Mouse (Mus musculus) forebrain, embryonic 12.5 days (tissue): ENCODE data around the gene Ehmt2. TPM values are rescaled to one million over a fixed set of nuclear protein-coding genes. Genes with fewer than 3 reads are reported as not detected.
"Not testable (repeated sequence)": the region's sequence is repeated elsewhere in the genome, so short reads cannot be mapped to it uniquely, and the experiment has no call there.

Source experiments
- ATAC-seq: fragments of 200-750 bp; cut with Nextera tagmentation; 2 replicates; pipeline ENCODE4 v1.8.0; 2017; ENCODE audit warnings: moderate TSS enrichment; ENCODE audit not compliant: low FRiP score
- H3K27ac ChIP-seq: fragments of 300-500 bp; sonication (generic); 2 replicates; pipeline ENCODE4 v1.5.1; 2016; ENCODE audit warnings: mild to moderate bottlenecking
- H3K27me3 ChIP-seq: fragments of 300-500 bp; sonication (generic); 2 replicates; pipeline ENCODE4 v1.6.1; 2016; ENCODE audit warnings: mild to moderate bottlenecking
- H3K36me3 ChIP-seq: fragments of 300-500 bp; sonication (generic); replicated peaks from 2 replicates; pipeline ENCODE4 v1.6.1; 2016; ENCODE audit warnings: mild to moderate bottlenecking
- H3K4me1 ChIP-seq: fragments of 300-500 bp; sonication (generic); 2 replicates; pipeline ENCODE4 v1.6.1; 2016
- H3K4me2 ChIP-seq: fragments of 300-500 bp; sonication (generic); 2 replicates; pipeline ENCODE4 v1.6.1; 2016; ENCODE audit warnings: mild to moderate bottlenecking, moderate library complexity
- H3K4me3 ChIP-seq: fragments of 300-500 bp; sonication (generic); replicated peaks from 2 replicates; pipeline ENCODE4 v1.5.1; 2016; ENCODE audit warnings: mild to moderate bottlenecking
- H3K9ac ChIP-seq: fragments of 300-500 bp; sonication (generic); 2 replicates; pipeline ENCODE4 v1.6.1; 2016; ENCODE audit warnings: mild to moderate bottlenecking
- H3K9me3 ChIP-seq: fragments of 300-500 bp; sonication (generic); 2 replicates; pipeline ENCODE4 v1.6.1; 2016
- WGBS: fragments of 180-500 bp; shearing (Covaris S2); methylation state at CpG from one replicate; pipeline ENCODE4 v1.1.7; 2016; 5-methylcytosine and 5-hydroxymethylcytosine counted together
- polyA plus RNA-seq: library from polyadenylated mRNA; unstranded; fragments of >200 nt; fragmentation: Nextera tagmentation; extraction: Ambion mirVana; gene quantifications from 2 replicates; pipeline ENCODE4 v1.2.1, GENCODE M21; 2016

Gene Ehmt2
- polyA plus RNA-seq, 1 experiment from 2014 or later, result 111 TPM

DNA sequence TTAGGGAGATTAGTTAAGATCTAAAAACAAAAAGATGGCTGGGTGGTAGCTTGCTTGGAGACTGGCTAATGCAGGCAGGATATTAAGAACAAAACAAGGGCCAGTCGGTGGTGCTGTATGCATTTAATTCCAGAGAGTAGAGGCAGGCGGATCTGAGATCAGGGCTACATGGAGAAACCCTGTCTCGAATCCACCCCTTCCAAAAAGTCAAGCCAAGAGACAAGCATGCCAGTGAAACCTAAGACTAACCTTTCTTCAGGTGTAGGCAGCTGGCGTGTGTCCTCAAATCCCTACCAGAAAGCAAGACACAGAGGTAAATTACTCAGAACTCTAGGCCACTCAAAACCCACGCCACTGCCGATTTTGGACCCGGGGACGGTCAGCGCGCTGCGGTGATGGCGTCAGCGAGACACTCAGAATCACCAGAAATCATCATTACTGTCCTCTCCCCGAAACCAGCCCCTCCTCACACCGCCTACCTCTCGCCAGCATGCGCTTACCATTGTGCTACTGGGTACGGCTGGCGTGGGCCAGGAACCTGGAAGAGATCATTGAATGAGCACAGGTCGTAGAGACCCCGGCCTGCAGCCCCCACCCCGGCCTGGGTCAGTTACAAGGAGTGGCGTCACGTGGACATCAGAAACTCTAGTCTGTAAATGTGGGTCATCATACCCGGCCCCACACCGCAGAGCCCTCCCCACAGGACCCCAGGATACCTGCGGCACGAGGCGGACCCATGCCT is 53.5 kb downstream of the Ehmt2 start:
- Histone ChIP-seq H3K4me3 (peak overlapping the region; percentile 95), H3K4me1 (peaks cover 14% of the 10 kb centered on the region), H3K27me3 (peaks cover 20% of the 10 kb centered on the region), H3K9ac (peak overlapping the region; percentile 95), H3K27ac (peak overlapping the region; percentile 93), H3K9me3 (no peaks in the 10 kb centered on the region), H3K36me3 (peaks cover 18% of the 10 kb centered on the region), H3K4me2 (peak overlapping the region; percentile 73)
- no peak for ATAC-seq
- under 1% methylated on average over 29 of the region's 29 CpGs for WGBS

DNA sequence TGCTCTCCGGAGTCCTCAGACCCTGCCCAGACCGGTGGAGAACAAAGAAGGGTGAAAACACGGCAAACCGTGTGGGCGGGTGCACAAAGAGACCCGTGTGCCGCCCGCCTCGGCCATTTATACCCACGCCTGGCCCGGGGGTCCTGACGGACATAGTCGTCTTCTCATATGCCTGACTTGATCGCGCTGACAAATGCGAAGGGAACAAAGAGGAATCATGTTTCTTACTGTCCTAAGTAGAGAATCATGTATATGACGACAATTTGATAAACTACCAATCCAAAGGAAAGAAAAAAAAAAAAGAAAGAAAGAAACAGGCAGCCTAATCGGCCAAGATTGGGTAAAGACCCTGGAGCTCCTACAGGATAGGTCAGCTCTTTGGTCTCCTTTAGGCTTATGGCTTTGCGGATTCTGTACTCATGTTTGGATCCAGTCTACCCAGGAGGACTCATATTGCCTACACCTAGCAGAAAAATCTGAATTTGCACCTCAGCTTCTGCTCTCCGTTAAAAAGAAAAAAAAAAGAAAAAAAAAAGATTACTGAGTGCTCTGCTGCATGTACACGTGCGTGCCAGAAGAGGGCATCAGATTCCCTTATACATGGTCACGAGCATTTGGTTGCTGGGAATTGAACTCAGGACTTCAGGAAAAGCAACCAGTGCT is 54.2 kb downstream of the Ehmt2 start:
- under 1% methylated on average over 23 of the region's 23 CpGs for WGBS
- Histone ChIP-seq H3K9me3 (no peaks in the 10 kb centered on the region), H3K4me1 (peaks cover 14% of the 10 kb centered on the region), H3K27me3 (peaks cover 22% of the 10 kb centered on the region), H3K4me2 (peak overlapping the region; percentile 73), H3K4me3 (peak overlapping the region; percentile 95), H3K9ac (peak overlapping the region; percentile 95), H3K36me3 (peaks cover 18% of the 10 kb centered on the region), H3K27ac (peak overlapping the region; percentile 93)
- ATAC-seq, result peak; percentile 90

- Histone ChIP-seq H3K27me3 (peaks cover 22% of the 10 kb centered on the region), H3K9ac (no peak overlapping the region), H3K4me2 (peak overlapping the region; percentile 73; the same call in 1 of the 2 replicates), H3K4me3 (peak overlapping the region; percentile 95; the same call in 1 of the 2 replicates), H3K9me3 (no peaks in the 10 kb centered on the region), H3K4me1 (peaks cover 14% of the 10 kb centered on the region), H3K27ac (no peak overlapping the region), H3K36me3 (peaks cover 18% of the 10 kb centered on the region)
- no peak for ATAC-seq
- WGBS, result 92% methylated on average over 3 of the region's 3 CpGs
These were observed 55.0 kb downstream of the Ehmt2 start for GRCm38 (mm10) chr17:34953258-34953657.

- Histone ChIP-seq H3K9me3 (no peaks in the 10 kb centered on the region), H3K36me3 (peaks cover 18% of the 10 kb centered on the region), H3K4me2 (no peak overlapping the region), H3K9ac (no peak overlapping the region), H3K27me3 (peaks cover 22% of the 10 kb centered on the region), H3K4me3 (no peak overlapping the region), H3K4me1 (peaks cover 14% of the 10 kb centered on the region), H3K27ac (no peak overlapping the region)
- WGBS, result 87% methylated on average over 4 of the region's 4 CpGs
- no peak for ATAC-seq
These were observed 55.6 kb downstream of the Ehmt2 start for GRCm38 (mm10) chr17:34953904-34954303.

DNA sequence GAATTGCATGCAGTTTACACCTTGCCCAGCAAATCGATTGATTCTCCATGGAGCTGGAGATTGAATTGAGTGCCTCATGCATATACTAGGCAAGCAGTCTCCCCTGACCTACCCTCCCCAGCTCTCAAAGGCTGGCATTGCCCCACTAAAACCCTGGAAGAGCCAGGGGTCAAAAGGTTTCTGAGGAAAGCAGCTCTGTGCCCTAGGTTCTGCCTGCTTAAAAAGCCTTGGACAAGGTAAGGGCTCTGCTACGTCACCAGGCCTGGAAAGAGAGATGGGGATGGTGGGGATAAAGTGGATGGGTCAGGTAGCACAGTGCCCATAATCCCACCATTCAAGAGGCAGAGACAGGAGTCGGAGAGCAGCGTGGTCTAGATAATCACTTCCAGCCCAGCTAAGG is 56.6 kb downstream of the Ehmt2 start:
- Histone ChIP-seq H3K4me1 (peaks cover 20% of the 10 kb centered on the region), H3K9ac (no peak overlapping the region), H3K27me3 (peaks cover 22% of the 10 kb centered on the region), H3K27ac (no peak overlapping the region), H3K4me3 (no peak overlapping the region), H3K9me3 (no peaks in the 10 kb centered on the region), H3K4me2 (no peak overlapping the region), H3K36me3 (peaks cover 13% of the 10 kb centered on the region)
- no peak for ATAC-seq
- WGBS, result 68% methylated on average over 4 of the region's 4 CpGs

DNA sequence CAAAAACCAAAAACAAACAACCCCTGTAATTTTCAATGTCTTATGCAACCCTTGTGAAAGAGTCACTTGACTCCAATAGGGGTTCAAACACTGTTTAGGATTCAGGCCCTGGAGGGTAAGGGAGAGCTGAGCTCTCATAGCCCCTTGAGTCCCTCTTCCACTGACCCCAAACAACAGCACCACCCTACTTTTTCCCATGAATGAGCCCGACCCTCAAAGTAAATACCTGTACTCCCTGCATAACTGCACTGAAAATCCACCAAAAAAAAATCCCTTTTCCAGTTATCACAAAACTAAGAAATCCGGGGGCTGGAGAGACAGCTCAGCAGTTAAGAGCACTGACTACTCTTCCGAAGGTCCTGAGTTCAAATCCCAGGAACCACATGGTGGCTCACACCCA is 57.6 kb downstream of the Ehmt2 start:
- WGBS, result 78% methylated on average over 3 of the region's 3 CpGs

GRCm38 (mm10) chr17:34956340-34956739 is 58.1 kb downstream of the Ehmt2 start:
- H3K27ac ChIP-seq, result no peak overlapping the region
- 51% methylated on average over 1 of the region's 1 CpGs for WGBS
- H3K4me3 ChIP-seq, result no peak overlapping the region
- ATAC-seq, result no peak
- H3K27me3 ChIP-seq, result peaks cover 30% of the 10 kb centered on the region
- H3K36me3 ChIP-seq, result no peaks in the 10 kb centered on the region
- H3K9ac ChIP-seq, result no peak overlapping the region
- no peak overlapping the region for H3K4me2 ChIP-seq
- no peaks in the 10 kb centered on the region for H3K9me3 ChIP-seq
- peaks cover 11% of the 10 kb centered on the region for H3K4me1 ChIP-seq

More for the DNA sequence above, 57.6 kb downstream of the Ehmt2 start:
- Histone ChIP-seq H3K9me3 (no peaks in the 10 kb centered on the region), H3K4me1 (peaks cover 15% of the 10 kb centered on the region), H3K36me3 (peaks cover 2% of the 10 kb centered on the region), H3K9ac (no peak overlapping the region), H3K27ac (no peak overlapping the region), H3K27me3 (peaks cover 25% of the 10 kb centered on the region), H3K4me3 (no peak overlapping the region), H3K4me2 (no peak overlapping the region)
- ATAC-seq, result no peak

DNA sequence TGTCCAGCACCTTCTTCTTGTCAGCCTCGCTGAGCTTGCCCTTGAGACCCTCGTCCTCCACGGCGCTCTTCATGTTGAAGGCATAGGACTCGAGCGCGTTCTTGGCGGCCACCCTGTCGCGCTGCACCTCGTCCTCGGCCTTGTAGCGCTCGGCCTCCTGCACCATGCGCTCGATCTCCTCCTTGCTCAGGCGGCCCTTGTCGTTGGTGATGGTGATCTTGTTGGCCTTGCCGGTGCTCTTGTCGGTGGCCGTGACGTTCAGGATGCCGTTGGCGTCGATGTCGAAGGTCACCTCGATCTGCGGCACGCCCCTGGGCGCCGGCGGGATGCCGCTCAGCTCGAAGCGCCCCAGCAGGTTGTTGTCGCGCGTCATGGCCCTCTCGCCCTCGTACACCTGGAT is 59.0 kb downstream of the Ehmt2 start:
- not testable (repeated sequence) for ATAC-seq, H3K4me3 ChIP-seq, H3K27ac ChIP-seq, H3K4me2 ChIP-seq, H3K9me3 ChIP-seq, H3K36me3 ChIP-seq, H3K9ac ChIP-seq
- Histone ChIP-seq H3K4me1 (peaks cover 11% of the 10 kb centered on the region), H3K27me3 (peaks cover 38% of the 10 kb centered on the region)
- whole genome bisulfite sequencing, result 34% methylated on average over 34 of the region's 40 CpGs

- H3K4me3 ChIP-seq, H3K9me3 ChIP-seq, ATAC-seq, H3K9ac ChIP-seq, H3K36me3 ChIP-seq, H3K27ac ChIP-seq, H3K4me2 ChIP-seq: not testable (repeated sequence)
- Histone ChIP-seq H3K4me1 (peaks cover 11% of the 10 kb centered on the region), H3K27me3 (peaks cover 41% of the 10 kb centered on the region)
- WGBS, result 27% methylated on average over 26 of the region's 40 CpGs
These were observed 59.7 kb downstream of the Ehmt2 start for GRCm38 (mm10) chr17:34957966-34958365.

DNA sequence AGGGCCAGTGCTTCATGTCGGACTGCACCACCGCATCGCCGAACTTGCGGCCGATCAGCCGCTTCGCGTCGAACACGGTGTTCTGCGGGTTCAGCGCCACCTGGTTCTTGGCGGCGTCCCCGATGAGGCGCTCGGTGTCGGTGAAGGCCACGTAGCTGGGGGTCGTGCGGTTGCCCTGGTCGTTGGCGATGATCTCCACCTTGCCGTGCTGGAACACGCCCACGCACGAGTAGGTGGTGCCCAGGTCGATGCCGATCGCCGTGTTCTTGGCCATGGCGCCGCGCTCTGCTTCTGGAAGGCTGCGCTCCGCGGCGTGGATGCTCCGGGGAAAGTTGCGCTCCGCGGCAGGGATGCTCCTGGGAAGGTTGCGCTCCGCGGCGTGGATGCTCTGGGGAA is 60.5 kb downstream of the Ehmt2 start:
- Histone ChIP-seq H3K9ac (peak overlapping the region; percentile 45; the same call in 1 of the 2 replicates), H3K4me1 (peaks cover 11% of the 10 kb centered on the region), H3K27me3 (peaks cover 47% of the 10 kb centered on the region), H3K4me2 (peak overlapping the region; percentile 80), H3K4me3 (peak overlapping the region; percentile 49)
- 0% methylated on average over 17 of the region's 47 CpGs for WGBS
- H3K27ac ChIP-seq, ATAC-seq, H3K36me3 ChIP-seq, H3K9me3 ChIP-seq: not testable (repeated sequence)

- WGBS, result under 1% methylated on average over 32 of the region's 32 CpGs
- ATAC-seq, result peak; percentile 93
- H3K27me3 ChIP-seq, result peaks cover 47% of the 10 kb centered on the region
- not testable (repeated sequence) for H3K36me3 ChIP-seq, H3K9me3 ChIP-seq
- H3K4me3 ChIP-seq, result peak within 1 kb of the TSS; percentile 49
- H3K27ac ChIP-seq, result peak within 1 kb of the TSS; percentile 86
- H3K4me2 ChIP-seq, result peak within 1 kb of the TSS; percentile 80
- peak within 1 kb of the TSS; percentile 58 for H3K9ac ChIP-seq
- peaks cover 11% of the 10 kb centered on the region for H3K4me1 ChIP-seq
These were observed 61.0 kb downstream of the Ehmt2 start, which contains the start of gene Hspa1b for GRCm38 (mm10) chr17:34959130-34959778. Hspa1b (minus strand) TSS chr17:34959238.

GRCm38 (mm10) chr17:34959881-34960515 is 61.7 kb downstream of the Ehmt2 start:
- H3K27me3 ChIP-seq, result peaks cover 39% of the 10 kb centered on the region
- no peaks in the 10 kb centered on the region for H3K9me3 ChIP-seq
- WGBS, result 15% methylated on average over 12 of the region's 12 CpGs
- peak overlapping the region; percentile 49 for H3K4me3 ChIP-seq
- no peaks in the 10 kb centered on the region for H3K36me3 ChIP-seq
- H3K4me2 ChIP-seq, result peak overlapping the region; percentile 80
- peaks cover 11% of the 10 kb centered on the region for H3K4me1 ChIP-seq
- no peak overlapping the region; the same call in 1 of the 2 replicates for H3K27ac ChIP-seq
- peak; percentile 3; the same call in 1 of the 2 replicates for ATAC-seq
- H3K9ac ChIP-seq, result peak overlapping the region; percentile 58; the same call in 1 of the 2 replicates
